In genomic region chr1:71881851-71882250, GRCm38 (mm10) we compare ENCODE assay signal across 26 mouse cellular contexts.
"Had no signal": no experiment of that assay in that cellular context is flagged by ENCODE, and none has a peak within 500 bp of the region (broad histone marks: within the 10 kb centered on the region; RNA-seq: fewer than 3 reads in every experiment).

No protein-coding gene starts in this region.

- H3K4me1 ChIP-seq: heart, embryonic 15.5 days; intestine, embryonic 15.5 days had no signal

- ATAC-seq: hindbrain, embryonic 16.5 days; inflammation-experienced regulatory T-cells, adult 6 months; intestine, embryonic 15.5 days; intestine, postnatal 0 days had no signal

- H3K9me3 ChIP-seq: heart, embryonic 13.5 days; heart, embryonic 15.5 days; hindbrain, embryonic 10.5 days; hindbrain, embryonic 12.5 days; intestine, embryonic 15.5 days; limb, embryonic 10.5 days; limb, embryonic 12.5 days had no signal

- H3K27me3 ChIP-seq: heart, embryonic 13.5 days; heart, embryonic 15.5 days; hindbrain, embryonic 12.5 days; intestine, embryonic 15.5 days; limb, embryonic 12.5 days had no signal

- H3K9ac ChIP-seq: heart, embryonic 13.5 days; heart, embryonic 15.5 days; hindbrain, embryonic 12.5 days; hindbrain, embryonic 14.5 days; intestine, embryonic 15.5 days; limb, embryonic 12.5 days had no signal

- H3K27ac ChIP-seq: gastrocnemius, adult 2 months; heart, adult 2 months; heart, embryonic 13.5 days; heart, embryonic 15.5 days; hindbrain, embryonic 10.5 days; hindbrain, embryonic 12.5 days; hindbrain, embryonic 14.5 days; intestine, embryonic 15.5 days; layer of hippocampus, adult 2 months; left cerebral cortex, adult 2 months; limb, embryonic 10.5 days; limb, embryonic 12.5 days had no signal

- DNase-seq: gastrocnemius, adult 2 months; gastrocnemius, postnatal 10 days; gastrocnemius, postnatal 25 days; heart, adult 2 months; heart, postnatal 14 days; heart, postnatal 4 days; kidney, adult 18-20 months; kidney, adult 8-10 months; kidney, postnatal 10 days; kidney, postnatal 25 days; kidney, postnatal 4 days; liver had no signal

- H3K36me3 ChIP-seq: heart, embryonic 13.5 days; heart, embryonic 15.5 days; hindbrain, embryonic 10.5 days; hindbrain, embryonic 12.5 days; intestine, embryonic 15.5 days; limb, embryonic 10.5 days; limb, embryonic 12.5 days had no signal

- H3K4me3 ChIP-seq: gastrocnemius, adult 2 months; heart, adult 2 months; heart, embryonic 13.5 days; heart, embryonic 15.5 days; hindbrain, embryonic 10.5 days; hindbrain, embryonic 12.5 days; intestine, embryonic 15.5 days; layer of hippocampus, adult 2 months; left cerebral cortex, adult 2 months; limb, embryonic 10.5 days; limb, embryonic 12.5 days had no signal

- H3K4me2 ChIP-seq: heart, embryonic 11.5 days; heart, embryonic 13.5 days; heart, embryonic 15.5 days; hindbrain, embryonic 12.5 days; hindbrain, embryonic 14.5 days; intestine, embryonic 15.5 days; limb, embryonic 12.5 days had no signal
